Mouse (Mus musculus) heart, adult 2 months (tissue): ENCODE results near the gene Nos1.

Experiments used
- CTCF ChIP-seq: fragments of 200-600 bp; IDR thresholded peaks from 2 replicates; pipeline ENCODE4 v1.8.1; 2022; ENCODE audit warnings: antibody characterized with exemption, mild to moderate bottlenecking, moderate library complexity
- EP300 ChIP-seq: fragments of 200-500 bp; IDR thresholded peaks from 2 replicates; pipeline ENCODE4 v1.6.1; 2011; ENCODE audit warnings: low read depth, low read length, control low read depth; ENCODE audit not compliant: insufficient read depth
- POLR2A ChIP-seq: fragments of 200-500 bp; IDR thresholded peaks from 2 replicates; pipeline ENCODE4 v1.6.1; 2011; ENCODE audit warnings: mild to moderate bottlenecking, low read depth, low read length, control low read depth; ENCODE audit not compliant: insufficient read depth

DNA sequence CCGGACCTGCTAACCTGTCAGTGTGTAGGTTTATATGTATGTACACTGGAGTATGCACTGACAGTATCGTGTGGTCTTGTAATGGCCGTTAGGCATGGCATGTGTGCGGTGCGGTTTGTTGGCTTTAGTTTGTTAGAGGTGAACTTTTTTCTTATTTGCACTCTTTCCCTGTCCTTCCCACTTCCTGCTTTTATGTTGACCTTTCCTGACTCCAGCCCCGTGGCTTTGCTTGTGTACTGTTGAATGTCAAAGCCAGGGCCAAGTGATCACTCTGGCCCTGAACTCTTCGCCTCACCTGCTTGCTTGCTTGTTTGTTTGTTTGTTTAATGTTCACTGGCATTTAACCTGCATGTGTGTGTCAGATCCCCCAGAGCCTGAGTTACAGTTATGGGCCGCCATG, 200.1 kb downstream of the Nos1 start:
- TF ChIP-seq CTCF: no peak
- TF ChIP-seq POLR2A: no peak
- no peak for TF ChIP-seq EP300
